Mouse (Mus musculus) CH12.LX (cell line): ENCODE results near the gene Fam210b. TPM values are rescaled to one million over a fixed set of nuclear protein-coding genes. Genes with fewer than 3 reads are reported as not detected.

ENCODE experiments used
- DNase-seq: peaks from one replicate; pipeline ENCODE4 v3.0.0-alpha.2; 2013; ENCODE audit errors: extremely low read depth
- H3K27ac ChIP-seq: 2 replicates; pipeline ENCODE4 v1.5.1; 2012; ENCODE audit warnings: low read depth, mild to moderate bottlenecking, control low read depth, moderate library complexity; ENCODE audit not compliant: insufficient read depth
- H3K27me3 ChIP-seq: replicated peaks from 2 replicates; pipeline ENCODE3; 2012; ENCODE audit warnings: inconsistent platforms
- H3K36me3 ChIP-seq, 2 experiments: replicated peaks in 1 of 2; 2 replicates each; pipeline versions ENCODE3 to v1.6.1; 2012; ENCODE audit warnings: inconsistent platforms in 1 of 2, low read length in 1 of 2, mild to moderate bottlenecking in 1 of 2, mixed read lengths in 1 of 2, moderate library complexity in 1 of 2; ENCODE audit not compliant: control insufficient read depth in 1 of 2, insufficient read depth in 1 of 2
- H3K4me1 ChIP-seq, 2 experiments: 2 replicates each; pipeline ENCODE4 v1.6.1; 2012; ENCODE audit warnings: inconsistent platforms in 1 of 2, moderate library complexity in 1 of 2; ENCODE audit not compliant: insufficient read depth in 2 of 2, control insufficient read depth in 1 of 2
- H3K4me2 ChIP-seq: 2 replicates; pipeline ENCODE4 v1.6.1; 2012; ENCODE audit warnings: low read depth, mild to moderate bottlenecking, control low read depth; ENCODE audit not compliant: poor library complexity, insufficient read depth, severe bottlenecking
- H3K4me3 ChIP-seq, 3 experiments: fragments of 150-350 bp in 1 of 3; sonication (generic) in 1 of 3; replicated peaks in 1 of 3; 2 replicates each; pipeline versions ENCODE3 to v1.5.1; 2011 to 2012; ENCODE audit warnings: low read depth in 2 of 3, low read length in 2 of 3, mild to moderate bottlenecking in 2 of 3, moderate library complexity in 2 of 3, control low read depth in 1 of 3, improper control_type of control experiment in 1 of 3, inconsistent platforms in 1 of 3, mixed read lengths in 1 of 3; ENCODE audit not compliant: poor library complexity in 1 of 3
- H3K79me2 ChIP-seq: replicated peaks from 2 replicates; pipeline ENCODE4 v1.6.1; 2012; ENCODE audit warnings: mild to moderate bottlenecking, moderate library complexity; ENCODE audit not compliant: control insufficient read depth, poor library complexity, insufficient read depth, severe bottlenecking; ENCODE audit errors: extremely low read depth
- H3K9ac ChIP-seq: 2 replicates; pipeline ENCODE4 v1.6.1; 2012; ENCODE audit warnings: low read depth, mild to moderate bottlenecking, control low read depth, moderate library complexity; ENCODE audit not compliant: insufficient read depth
- H3K9me3 ChIP-seq: replicated peaks from 2 replicates; pipeline ENCODE3; 2012; ENCODE audit warnings: low read length, inconsistent platforms, mixed read lengths
- CHD2 ChIP-seq: IDR thresholded peaks from 2 replicates; pipeline ENCODE4 v1.6.1; 2011; ENCODE audit warnings: low read length, improper control_type of control experiment
- CTCF ChIP-seq, 2 experiments: IDR thresholded peaks in 1 of 2; conservative IDR thresholded peaks in 1 of 2; 2 replicates each; pipeline ENCODE4 v1.5.1; 2011 to 2012; ENCODE audit warnings: low read depth in 2 of 2, low read length in 2 of 2, improper control_type of control experiment in 1 of 2, inconsistent platforms in 1 of 2, mild to moderate bottlenecking in 1 of 2, moderate library complexity in 1 of 2
- HCFC1 ChIP-seq: IDR thresholded peaks from 2 replicates; pipeline ENCODE4 v1.6.1; 2012; ENCODE audit warnings: low read depth, mild to moderate bottlenecking, inconsistent platforms, low read length, improper control_type of control experiment
- IRF4 ChIP-seq: IDR thresholded peaks from 2 replicates; pipeline ENCODE4 v1.6.1; 2014; ENCODE audit warnings: low read depth, mild to moderate bottlenecking, inconsistent platforms, low read length, improper control_type of control experiment
- MAX ChIP-seq: IDR thresholded peaks from 2 replicates; pipeline ENCODE4 v1.6.1; 2011; ENCODE audit warnings: low read length, improper control_type of control experiment
- MAZ ChIP-seq: IDR thresholded peaks from 2 replicates; pipeline ENCODE4 v1.6.1; 2012; ENCODE audit warnings: low read depth, mild to moderate bottlenecking, inconsistent platforms, low read length, improper control_type of control experiment, moderate library complexity
- MEF2A ChIP-seq: IDR thresholded peaks from 2 replicates; pipeline ENCODE4 v1.6.1; 2014; ENCODE audit warnings: low read depth, mild to moderate bottlenecking, inconsistent platforms, low read length, improper control_type of control experiment, borderline replicate concordance
- NELFE ChIP-seq: IDR thresholded peaks from 2 replicates; pipeline ENCODE4 v1.6.1; 2011; ENCODE audit warnings: low read depth, low read length, improper control_type of control experiment
- PAX5 ChIP-seq: IDR thresholded peaks from 2 replicates; pipeline ENCODE4 v1.6.1; 2012; ENCODE audit warnings: low read length, inconsistent platforms, mixed read lengths
- RAD21 ChIP-seq: IDR thresholded peaks from 2 replicates; pipeline ENCODE4 v1.6.1; 2011; ENCODE audit warnings: low read depth, mild to moderate bottlenecking, low read length, improper control_type of control experiment, moderate library complexity
- RCOR1 ChIP-seq: conservative IDR thresholded peaks from 2 replicates; pipeline ENCODE4 v1.6.1; 2012; ENCODE audit warnings: low read depth, mild to moderate bottlenecking, inconsistent platforms, low read length, improper control_type of control experiment
- SIN3A ChIP-seq: IDR thresholded peaks from 2 replicates; pipeline ENCODE4 v1.6.1; 2012; ENCODE audit warnings: low read length, improper control_type of control experiment, inconsistent platforms
- SMC3 ChIP-seq: IDR thresholded peaks from 2 replicates; pipeline ENCODE4 v1.6.1; 2011; ENCODE audit warnings: low read depth, low read length, improper control_type of control experiment
- TCF12 ChIP-seq: IDR thresholded peaks from 2 replicates; pipeline ENCODE4 v1.6.1; 2014; ENCODE audit warnings: low read depth, mild to moderate bottlenecking, inconsistent platforms, low read length, improper control_type of control experiment
- UBTF ChIP-seq: IDR thresholded peaks from 2 replicates; pipeline ENCODE4 v1.6.1; 2012; ENCODE audit warnings: low read depth, mild to moderate bottlenecking, inconsistent platforms, low read length, improper control_type of control experiment, moderate library complexity
- ZC3H11A ChIP-seq: IDR thresholded peaks from 2 replicates; pipeline ENCODE4 v1.6.1; 2012; ENCODE audit warnings: low read depth, mild to moderate bottlenecking, inconsistent platforms, low read length, improper control_type of control experiment
- ZMIZ1 ChIP-seq: IDR thresholded peaks from 2 replicates; pipeline ENCODE4 v1.6.1; 2012; ENCODE audit warnings: low read depth, mild to moderate bottlenecking, inconsistent platforms, low read length, improper control_type of control experiment
- ZNF384 ChIP-seq: IDR thresholded peaks from 2 replicates; pipeline ENCODE4 v1.6.1; 2012; ENCODE audit warnings: low read depth, low read length, improper control_type of control experiment, inconsistent platforms
- dilution Hi-C: fragments of 300-500 bp; cut with MboI; formaldehyde crosslinking; loops from 2 replicates; pipeline ENCODE4 v1.14.3; 2020; ENCODE audit warnings: low sequenced_read_pairs; ENCODE audit not compliant: extremely low pct_unique_long_range_greater_than_20kb, extremely low pct_ligation_motif_present
- in situ Hi-C: fragments of 300-500 bp; cut with MboI; formaldehyde crosslinking; loops from 3 replicates; pipeline ENCODE4 v1.14.3; 2019; ENCODE audit warnings: low sequenced_read_pairs, low pct_ligation_motif_present, low pct_unique_long_range_greater_than_20kb, mixed read lengths
- polyA plus RNA-seq: library from polyadenylated mRNA; unstranded; fragments of >175 nt; gene quantifications from 2 replicates; pipeline ENCODE4 v1.2.1, GENCODE M21; 2012; ENCODE audit warnings: low read depth; ENCODE audit not compliant: insufficient read length
- total RNA-seq, 2 experiments: library from RNA; depleted of rRNA; stranded (reverse); fragments of 300-350 nt in 1 of 2; fragments of >200 nt in 1 of 2; gene quantifications; 2 replicates each; pipeline ENCODE4 v1.2.3; 2012 to 2014

Fam210b gene
- total and polyA plus RNA-seq, 3 experiments, result 0.68 to 1.5 (median 1.2) TPM

- H3K27ac ChIP-seq, result no peak overlapping the region
- peak; percentile 77 for DNase-seq
- no peak overlapping the region for H3K4me3 ChIP-seq
- 0 out of 4 replicates have a peak, but pooled peaks cover 0 to 3% of the 10 kb centered on the region in 2 experiments for H3K4me1 ChIP-seq
- no peaks in the 10 kb centered on the region for H3K36me3 ChIP-seq
- H3K9me3 ChIP-seq, result peaks cover 8% of the 10 kb centered on the region
- no peak overlapping the region for H3K9ac ChIP-seq
- H3K4me2 ChIP-seq, result no peak overlapping the region
- dilution Hi-C loops (no loop called here), in situ Hi-C loops (loop anchor here (5.0 kb wide), 1 partner anchor 82 kb away; the partner anchor contains the start of gene Mc3r)
- no peaks in the 10 kb centered on the region for H3K79me2 ChIP-seq
- peaks cover 70% of the 10 kb centered on the region for H3K27me3 ChIP-seq
- TF ChIP-seq NELFE (peak; percentile 48; the same call in 1 of the 2 replicates), MAX (no peak), RAD21 (peak; percentile 98), IRF4 (peak; percentile 24; the same call in 1 of the 2 replicates), CTCF (conservative IDR thresholded peaks at IDR 0.05 in 1 of 2, IDR thresholded peaks at IDR 0.05 in 1 of 2; ENCODE audit: low read depth in 2 of 2, low read length in 2 of 2) (peak; percentile 66 to 98), MEF2A (0 out of 2 replicates have a peak, but pooled peaks have one; percentile 20), RCOR1 (no peak), SIN3A (0 out of 2 replicates have a peak, but pooled peaks have one; percentile 28), ZMIZ1 (no peak), ZC3H11A (peak; percentile 93), SMC3 (peak; percentile 99)
These were observed 16.2 kb upstream of the Fam210b start for GRCm38 (mm10) chr2:172329179-172329578.

DNA sequence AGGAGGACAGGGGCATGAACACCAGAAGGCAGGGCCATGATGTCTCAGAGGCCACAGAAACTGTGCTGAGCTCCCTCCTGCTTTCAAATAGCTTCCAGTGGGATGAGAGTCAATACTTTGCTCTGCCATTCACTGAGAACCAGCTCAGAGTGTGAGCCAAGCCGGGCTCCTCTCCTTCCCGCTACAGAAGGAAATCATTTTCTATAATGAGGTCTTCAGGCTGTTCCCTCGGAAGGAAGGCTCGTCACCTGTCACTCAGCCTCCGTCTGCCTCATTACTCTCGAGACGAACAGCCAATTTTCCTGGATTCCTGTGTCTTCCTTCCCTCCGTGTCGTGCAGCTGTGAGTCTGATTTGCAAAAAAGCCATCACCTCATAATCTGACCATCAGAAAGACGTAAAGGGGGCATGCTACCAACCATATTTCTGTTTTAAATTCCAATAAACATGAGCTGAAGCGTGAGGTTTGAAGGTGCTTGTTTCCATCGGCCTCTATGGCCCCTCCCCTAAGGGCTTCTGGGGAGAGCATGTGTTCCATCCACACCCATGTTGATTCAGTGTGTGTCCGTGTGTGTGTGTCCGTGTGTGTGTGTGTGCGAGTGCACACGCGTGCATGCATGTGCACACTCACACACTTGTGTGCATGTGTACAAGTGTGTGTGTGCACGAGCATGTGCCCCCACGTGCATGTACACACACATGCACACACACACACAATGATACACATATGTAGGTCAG lies 7.0 kb upstream of the Fam210b start:
- TF ChIP-seq UBTF (no peak), ZNF384 (no peak), SIN3A (no peak), NELFE (no peak), PAX5 (no peak), IRF4 (no peak), CHD2 (no peak), TCF12 (no peak), MEF2A (no peak), HCFC1 (no peak), MAZ (no peak), MAX (no peak)
- TF ChIP-seq, all 38 proteins: peak for 0
- Histone ChIP-seq H3K4me2 (no peak overlapping the region), H3K27me3 (peaks cover 78% of the 10 kb centered on the region), H3K9ac (no peak overlapping the region), H3K9me3 (peaks cover 15% of the 10 kb centered on the region), H3K4me1 (no peaks in the 10 kb centered on the region), H3K79me2 (no peaks in the 10 kb centered on the region), H3K36me3 (no peaks in the 10 kb centered on the region), H3K27ac (no peak overlapping the region), H3K4me3 (no peak overlapping the region)
- in situ Hi-C loops (no loop called here), dilution Hi-C loops (no loop called here)
- no peak for DNase-seq
